Mouse (Mus musculus) cerebellum, adult 18-20 months (tissue): ENCODE data around the gene Zfp423.

ENCODE experiments used
- DNase-seq, 2 experiments: peaks; one replicate each; pipeline ENCODE4 v3.0.0; 2021

Gene Zfp423

DNA sequence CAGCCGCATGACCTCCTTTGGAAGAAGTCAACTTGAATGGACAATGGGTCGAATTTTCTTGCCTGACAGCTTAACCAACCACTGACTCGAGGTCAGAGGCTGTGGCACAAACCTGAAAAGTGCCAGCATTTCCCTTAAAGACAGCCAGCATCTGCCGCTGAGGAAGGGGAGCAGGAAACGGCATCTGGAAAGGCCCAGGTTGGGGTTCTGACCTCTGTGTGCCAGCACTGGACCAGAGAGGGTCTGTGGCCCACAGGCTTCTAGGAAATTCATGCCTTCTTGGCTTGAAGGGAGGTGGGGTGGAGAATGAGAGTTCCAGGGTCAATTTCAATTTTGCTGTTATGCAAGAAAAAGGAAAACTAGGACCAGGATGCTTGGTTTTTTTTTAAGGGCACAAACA is 124.7 kb downstream of the Zfp423 start:
- no peak for DNase-seq

GRCm38 (mm10) chr8:87833841-87834620 is 125.4 kb downstream of the Zfp423 start:
- no peak for DNase-seq

DNA sequence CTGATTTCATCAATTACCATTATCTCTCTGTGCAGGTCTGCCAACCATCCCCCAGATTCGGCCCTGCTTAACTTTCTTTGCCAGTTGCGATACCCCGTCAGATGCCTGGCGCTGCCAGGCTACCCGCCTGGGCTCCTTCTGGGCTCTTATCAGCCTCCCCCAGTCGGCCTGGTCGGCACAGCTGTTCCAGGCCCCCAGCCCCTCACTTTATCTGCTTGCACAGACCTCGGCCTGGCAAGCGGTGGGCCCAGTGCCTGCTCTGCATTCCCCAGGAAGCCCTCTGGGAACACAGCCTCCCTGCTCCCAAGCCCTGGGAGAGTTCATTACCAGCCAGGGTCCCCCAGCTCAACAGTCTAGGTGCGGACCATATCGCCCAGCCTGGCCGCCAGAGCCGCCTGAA is 126.1 kb downstream of the Zfp423 start:
- no peak for DNase-seq

GRCm38 (mm10) chr8:87832381-87833325 is 126.7 kb downstream of the Zfp423 start:
- no peak for DNase-seq

GRCm38 (mm10) chr8:87831567-87831966 is 127.8 kb downstream of the Zfp423 start:
- DNase-seq: no peak

DNA sequence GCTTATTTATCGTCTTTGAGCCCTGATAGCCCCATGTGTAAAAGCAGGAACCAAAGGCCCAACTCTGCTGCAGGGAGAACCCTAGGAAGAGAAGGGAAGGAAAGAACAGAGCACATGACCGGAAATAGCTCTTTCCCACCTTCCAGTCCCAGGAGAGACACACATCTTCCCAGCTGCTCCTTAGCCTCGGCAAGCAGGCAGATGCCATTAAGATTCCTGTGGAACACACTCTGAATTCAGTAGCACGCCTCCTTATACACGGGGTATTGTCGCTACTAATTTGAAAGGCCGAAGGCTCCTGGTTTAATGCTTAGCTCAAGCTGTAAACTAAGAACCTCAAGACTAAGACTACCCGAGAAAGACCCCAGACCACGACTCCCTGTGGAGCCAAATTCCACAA is 128.3 kb downstream of the Zfp423 start:
- DNase-seq: no peak

- DNase-seq: peak; percentile 29 to 32
Observed at GRCm38 (mm10) chr8:87830200-87830599, 129.2 kb downstream of the Zfp423 start.

DNA sequence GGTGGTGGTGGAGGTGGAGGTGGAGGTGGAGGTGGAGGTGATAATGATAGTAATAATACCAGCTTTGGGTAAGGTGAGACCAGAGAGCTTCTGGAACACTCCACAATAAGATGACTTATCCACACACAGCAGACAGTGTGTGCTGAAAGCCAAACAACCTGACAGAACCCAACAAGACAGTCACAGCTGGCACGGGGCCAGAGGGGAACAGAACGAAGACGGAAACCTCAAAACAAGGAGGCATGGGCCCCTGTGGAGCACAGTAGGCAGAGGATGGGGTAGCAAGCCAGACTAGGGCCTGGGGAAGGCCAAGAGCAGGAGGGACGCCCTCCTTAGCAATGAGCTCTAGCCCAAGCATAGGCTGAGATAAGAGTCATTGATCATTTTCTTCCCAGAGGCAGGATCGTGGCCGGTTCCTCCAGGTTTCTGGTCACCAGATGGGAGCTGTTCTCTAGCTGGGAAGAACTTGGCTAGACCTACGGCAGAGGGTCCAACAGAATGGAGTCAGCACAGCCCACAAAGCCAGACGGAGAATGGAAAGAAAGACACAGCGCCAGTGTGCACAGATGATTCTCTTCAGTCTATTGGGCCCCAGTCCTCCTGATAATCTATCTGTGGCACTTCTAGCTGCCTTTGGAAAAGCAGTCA is 133.3 kb downstream of the Zfp423 start:
- peak; percentile 40 to 53 for DNase-seq

DNA sequence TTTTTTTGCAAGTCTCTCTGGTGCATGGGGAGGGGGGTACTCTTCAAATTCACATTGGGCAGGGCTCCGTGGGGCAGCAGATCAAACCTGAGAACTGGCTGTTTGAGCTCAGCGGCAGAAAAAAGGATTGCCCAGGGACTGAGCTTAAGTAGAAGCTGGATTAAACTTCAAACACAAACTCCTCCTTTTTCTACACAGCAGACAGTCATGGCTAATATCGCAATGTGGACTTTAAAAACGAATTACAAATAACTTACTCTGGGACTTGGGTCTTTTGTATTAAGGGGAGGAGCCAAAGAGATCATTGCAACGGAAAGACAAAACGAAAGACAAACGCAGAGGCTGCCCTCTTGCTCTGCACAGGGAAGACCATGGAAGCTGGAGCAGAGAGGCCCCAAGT is 136.2 kb downstream of the Zfp423 start:
- no peak for DNase-seq

GRCm38 (mm10) chr8:87822690-87823089 is 136.7 kb downstream of the Zfp423 start:
- DNase-seq: no peak

- no peak for DNase-seq
Observed at GRCm38 (mm10) chr8:87822175-87822574, 137.2 kb downstream of the Zfp423 start.

GRCm38 (mm10) chr8:87821655-87822054 is 137.7 kb downstream of the Zfp423 start:
- DNase-seq: no peak

DNA sequence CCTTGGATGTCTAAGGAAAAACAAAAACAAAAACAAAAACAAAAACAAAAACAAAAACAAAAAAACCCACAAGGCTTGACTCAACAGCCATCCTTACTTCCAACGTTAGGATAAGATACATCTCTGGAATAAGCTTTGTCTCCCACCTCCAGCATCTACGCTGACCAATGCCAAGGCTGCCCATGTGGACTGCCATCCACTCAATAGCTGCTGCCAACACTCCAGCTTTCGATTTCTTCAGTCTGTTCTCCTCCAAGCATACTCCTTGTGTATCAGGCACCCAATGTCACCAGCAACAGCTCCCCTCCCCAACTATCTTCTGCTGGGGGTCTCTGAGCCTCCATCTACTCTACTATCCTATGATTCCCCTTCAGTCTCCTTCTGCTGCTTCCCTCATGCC is 140.1 kb downstream of the Zfp423 start:
- no peak for DNase-seq

DNA sequence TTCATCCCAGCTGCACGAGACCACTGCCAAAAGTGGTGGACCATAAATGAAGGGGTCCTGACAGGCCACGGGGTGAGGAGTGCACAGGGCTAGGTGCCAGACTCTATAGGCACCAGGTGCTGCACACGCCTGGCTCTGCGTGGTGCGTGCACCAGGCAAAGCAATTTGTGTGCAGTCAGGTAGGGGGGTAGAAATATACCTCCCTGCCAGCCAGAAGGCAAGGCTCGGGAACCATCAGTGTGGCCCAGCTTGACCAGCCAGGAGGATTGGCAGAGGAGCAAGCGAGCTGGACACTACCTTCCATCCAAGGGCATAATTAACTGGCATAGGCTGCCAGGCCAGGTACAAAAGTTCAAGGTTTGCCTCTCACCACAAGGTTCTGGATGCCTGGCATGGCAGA is 140.9 kb downstream of the Zfp423 start:
- peak; percentile 43 to 54 for DNase-seq

- DNase-seq: no peak
Observed at GRCm38 (mm10) chr8:87816141-87816540, 143.3 kb downstream of the Zfp423 start.

DNA sequence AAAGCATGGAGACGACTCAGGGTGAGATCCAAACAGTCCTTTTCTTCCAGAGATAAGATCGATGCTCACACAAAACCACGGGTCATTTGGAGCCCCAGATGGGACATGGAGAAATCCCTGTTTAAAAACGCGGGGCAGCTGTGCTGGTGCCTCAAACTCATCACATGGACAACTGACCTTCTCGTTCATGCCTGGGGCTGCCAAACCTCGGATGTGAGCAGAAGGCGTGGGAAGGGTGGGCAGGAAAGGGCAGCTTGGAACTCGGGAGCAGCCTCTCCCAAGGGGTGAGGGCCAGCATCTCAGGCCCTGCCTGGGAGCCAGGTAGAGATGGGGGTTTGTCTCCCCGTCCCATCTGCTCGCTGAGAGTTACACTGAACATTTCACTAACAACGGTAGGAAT is 146.7 kb downstream of the Zfp423 start:
- DNase-seq: no peak

GRCm38 (mm10) chr8:87812069-87812449 is 147.3 kb downstream of the Zfp423 start:
- no peak for DNase-seq

- peak; percentile 45 to 48 for DNase-seq
Observed at GRCm38 (mm10) chr8:87811399-87812068, 147.9 kb downstream of the Zfp423 start.

- no peak for DNase-seq
Observed at GRCm38 (mm10) chr8:87810771-87811170, 148.6 kb downstream of the Zfp423 start.

- peak in 1 of 2 experiments; percentile 13 for DNase-seq
Observed at GRCm38 (mm10) chr8:87804327-87804900, 155.0 kb downstream of the Zfp423 start.

- DNase-seq: peak in 1 of 2 experiments; percentile 17
Observed at GRCm38 (mm10) chr8:87803437-87803836, 156.0 kb downstream of the Zfp423 start.

GRCm38 (mm10) chr8:87802571-87802970 is 156.8 kb downstream of the Zfp423 start:
- DNase-seq: no peak
